Mouse (Mus musculus): Measurements from ENCODE around the gene Olfr1259.
"Not testable (repeated sequence)": the region's sequence is repeated elsewhere in the genome, so short reads cannot be mapped to it uniquely, and the experiment has no call there.

The Olfr1259 gene

GRCm38 (mm10) chr2:89948564-89948963 is at the start of gene Olfr1259:
Gene Olfr1259, minus strand, starts transcription at chr2:89948664.
- no peak for DNase-seq (ENCODE audit: extremely low spot score, low spot score)

- DNase-seq (ENCODE audit: extremely low spot score, low spot score): no peak
Observed at GRCm38 (mm10) chr2:89990921-89991320, 42.5 kb upstream of the Olfr1259 start, which contains the start of gene Olfr1261. Gene Olfr1261, plus strand, starts transcription at chr2:89991221.

- DNase-seq (ENCODE audit: extremely low spot score, low spot score): no peak
Observed at GRCm38 (mm10) chr2:89977709-89978108, 29.2 kb upstream of the Olfr1259 start.

GRCm38 (mm10) chr2:89974184-89974583 is 25.7 kb upstream of the Olfr1259 start, which contains the start of gene Olfr1260:
Gene Olfr1260, plus strand, starts transcription at chr2:89974340.
- no peak for DNase-seq (ENCODE audit: extremely low spot score, low spot score)

DNA sequence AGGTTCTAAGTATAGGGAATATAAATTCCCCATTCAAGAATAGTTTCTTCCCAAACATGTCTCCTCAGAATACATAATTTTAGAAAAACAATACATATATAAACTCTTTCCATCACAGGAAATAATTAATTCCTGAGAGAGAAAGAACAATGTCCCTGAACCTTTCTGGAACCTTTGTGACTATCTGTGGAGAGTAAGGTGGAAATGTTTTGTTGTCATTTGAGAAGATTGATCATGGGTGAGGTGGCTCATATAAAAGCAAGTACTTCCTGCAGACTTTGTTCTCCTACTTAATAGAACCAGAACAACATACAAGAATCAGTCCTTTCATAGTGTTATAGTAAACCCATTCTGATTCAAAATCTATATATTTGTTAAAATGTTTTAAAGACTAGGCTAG is 21.5 kb downstream of the Olfr1259 start, which contains the start of gene Olfr1258:
Gene Olfr1258, plus strand, starts transcription at position 301 of the 400 bp plus-strand sequence.
- DNase-seq (ENCODE audit: extremely low spot score, low spot score): no peak

DNA sequence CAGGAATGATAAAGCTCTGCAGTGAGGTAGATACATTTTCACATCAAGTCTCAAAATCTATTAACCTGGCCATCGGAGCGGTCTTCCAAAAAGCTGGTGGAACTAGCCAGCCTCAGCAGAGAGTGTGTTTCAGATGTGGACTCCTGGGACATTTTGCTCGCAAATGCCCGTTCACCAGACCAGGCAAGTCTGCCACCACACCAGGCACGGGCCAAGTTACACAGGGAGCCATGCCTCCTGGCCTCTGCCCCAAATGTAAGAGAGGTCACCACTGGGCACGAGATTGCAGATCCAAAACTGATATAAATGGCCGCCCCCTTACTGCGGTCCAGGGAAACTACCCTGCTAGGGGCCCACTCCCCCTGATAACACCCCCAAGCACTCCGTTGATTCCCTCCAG is 35.8 kb downstream of the Olfr1259 start:
- not testable (repeated sequence) for DNase-seq (ENCODE audit: extremely low spot score, low spot score)

Measured in neural tube, embryonic 10.5 days (tissue).